Mouse (Mus musculus): Measurements from ENCODE around the gene Mta3.

Gene Mta3

GRCm38 (mm10) chr17:83809197-83809829 lies 103.3 kb downstream of the Mta3 start:
- peak; percentile 85 for DNase-seq (ENCODE audit: low read depth, low spot score)

- DNase-seq (ENCODE audit: low read depth, low spot score) = peak; percentile 35
These were observed 104.3 kb downstream of the Mta3 start for GRCm38 (mm10) chr17:83810285-83810684.

- DNase-seq (ENCODE audit: low read depth, low spot score) = no peak
These were observed 106.4 kb downstream of the Mta3 start for GRCm38 (mm10) chr17:83812200-83812944.

GRCm38 (mm10) chr17:83813050-83813449 lies 107.1 kb downstream of the Mta3 start:
- DNase-seq (ENCODE audit: low read depth, low spot score) = no peak

GRCm38 (mm10) chr17:83816996-83817395 lies 111.0 kb downstream of the Mta3 start:
- no peak for DNase-seq (ENCODE audit: low read depth, low spot score)

- no peak for DNase-seq (ENCODE audit: low read depth, low spot score)
These were observed 113.5 kb downstream of the Mta3 start for GRCm38 (mm10) chr17:83819503-83819902.

GRCm38 (mm10) chr17:83820701-83821100 lies 114.7 kb downstream of the Mta3 start:
- no peak for DNase-seq (ENCODE audit: low read depth, low spot score)

GRCm38 (mm10) chr17:83821876-83822275 lies 115.9 kb downstream of the Mta3 start:
- no peak for DNase-seq (ENCODE audit: low read depth, low spot score)

- DNase-seq (ENCODE audit: low read depth, low spot score) = no peak
These were observed 117.9 kb downstream of the Mta3 start for GRCm38 (mm10) chr17:83823835-83824234.

- DNase-seq (ENCODE audit: low read depth, low spot score) = no peak
These were observed 123.4 kb downstream of the Mta3 start for GRCm38 (mm10) chr17:83829356-83829755.

GRCm38 (mm10) chr17:83830616-83831292 lies 124.8 kb downstream of the Mta3 start:
- no peak for DNase-seq (ENCODE audit: low read depth, low spot score)

GRCm38 (mm10) chr17:83834120-83834519 lies 128.2 kb downstream of the Mta3 start:
- DNase-seq (ENCODE audit: low read depth, low spot score) = no peak

GRCm38 (mm10) chr17:83836048-83836447 lies 130.1 kb downstream of the Mta3 start:
- no peak for DNase-seq (ENCODE audit: low read depth, low spot score)

GRCm38 (mm10) chr17:83837659-83838190 lies 131.8 kb downstream of the Mta3 start:
- no peak for DNase-seq (ENCODE audit: low read depth, low spot score)

GRCm38 (mm10) chr17:83839132-83839531 lies 133.2 kb downstream of the Mta3 start:
- DNase-seq (ENCODE audit: low read depth, low spot score) = peak; percentile 48

- no peak for DNase-seq (ENCODE audit: low read depth, low spot score)
These were observed 135.0 kb downstream of the Mta3 start for GRCm38 (mm10) chr17:83841011-83841410.

- DNase-seq (ENCODE audit: low read depth, low spot score) = no peak
These were observed 137.8 kb downstream of the Mta3 start for GRCm38 (mm10) chr17:83843780-83844179.

- DNase-seq (ENCODE audit: low read depth, low spot score) = no peak
These were observed 139.6 kb downstream of the Mta3 start for GRCm38 (mm10) chr17:83845538-83845937.

- DNase-seq (ENCODE audit: low read depth, low spot score) = no peak
These were observed 140.5 kb downstream of the Mta3 start for GRCm38 (mm10) chr17:83846301-83847021.

- DNase-seq (ENCODE audit: low read depth, low spot score) = no peak
These were observed 141.1 kb downstream of the Mta3 start for GRCm38 (mm10) chr17:83847100-83847499.

GRCm38 (mm10) chr17:83847815-83848214 lies 141.9 kb downstream of the Mta3 start, which contains the start of gene Haao:
Haao (minus strand) TSS chr17:83847963.
- DNase-seq (ENCODE audit: low read depth, low spot score) = no peak

GRCm38 (mm10) chr17:83848482-83848881 lies 142.5 kb downstream of the Mta3 start:
- no peak for DNase-seq (ENCODE audit: low read depth, low spot score)
